Mouse (Mus musculus): ENCODE measurements at regions not wholly inside any gene's neighbourhood (a gene's known extent, or its start where the extent isn't known, plus 50 kb on each side); places are given as distances from the start of the nearest gene placed in this dataset.

DNA sequence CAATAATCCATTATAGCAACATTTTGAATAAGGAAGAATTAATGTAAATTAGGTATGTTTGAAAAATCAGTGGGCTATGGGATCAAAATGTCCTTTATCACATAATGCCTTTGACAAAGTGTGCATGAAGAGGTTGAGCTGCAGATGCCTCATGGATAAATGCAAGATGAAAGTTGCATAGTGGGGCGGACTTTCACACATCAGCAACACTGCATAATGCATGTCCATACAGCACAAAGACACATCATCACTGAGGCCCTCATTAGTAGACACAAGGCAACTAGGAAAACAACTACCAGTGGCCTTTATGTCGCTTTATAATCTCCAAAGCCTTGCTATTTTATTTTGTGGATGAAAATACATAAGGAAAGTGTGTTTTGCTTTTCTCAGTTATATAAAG is 105.8 kb upstream of the Rap2b start:
- DNase-seq (ENCODE audit: low read depth, low spot score) = no peak

DNA sequence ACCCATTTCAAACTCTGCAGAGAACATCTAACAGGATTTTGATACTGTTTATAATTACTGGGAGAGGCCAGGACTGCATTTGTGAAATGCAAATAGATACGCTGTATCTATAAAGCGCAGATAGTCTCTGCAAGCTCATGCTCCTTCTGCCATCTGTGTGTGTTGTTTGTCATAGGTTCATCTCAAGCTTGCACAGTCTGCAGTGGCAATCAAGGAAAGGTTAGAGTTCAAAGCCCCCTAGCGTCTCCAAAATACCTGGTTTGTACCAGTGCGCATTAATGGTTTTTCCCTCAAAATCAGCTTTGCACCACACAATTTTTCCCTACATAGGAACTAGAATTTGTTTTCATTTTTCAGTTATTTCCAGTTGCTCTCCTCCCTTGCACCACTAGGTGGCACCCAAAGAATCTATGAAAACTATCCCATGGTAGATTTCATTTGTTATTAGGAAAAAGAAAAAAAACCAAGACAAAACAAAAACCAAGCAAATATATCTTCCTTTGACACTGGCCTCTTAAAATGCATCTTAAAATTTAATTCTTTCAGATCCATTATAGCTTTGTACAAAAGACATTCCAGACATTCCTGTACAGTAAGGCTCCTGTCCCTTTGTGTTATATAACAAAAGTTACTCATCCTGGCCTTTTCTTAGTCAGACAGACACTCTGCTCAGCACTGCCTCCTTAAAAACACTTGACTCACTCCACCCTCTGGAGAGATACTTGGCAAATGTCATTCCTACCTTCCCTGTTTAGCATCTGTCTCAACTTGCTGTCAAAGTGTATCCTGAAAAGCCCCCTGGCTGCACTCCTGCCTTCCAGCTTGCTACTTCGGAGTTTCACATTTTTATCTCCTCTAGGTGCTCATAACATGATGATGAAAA is 92.7 kb upstream of the Rap2b start:
- DNase-seq (ENCODE audit: low read depth, low spot score) = peak; percentile 44

DNA sequence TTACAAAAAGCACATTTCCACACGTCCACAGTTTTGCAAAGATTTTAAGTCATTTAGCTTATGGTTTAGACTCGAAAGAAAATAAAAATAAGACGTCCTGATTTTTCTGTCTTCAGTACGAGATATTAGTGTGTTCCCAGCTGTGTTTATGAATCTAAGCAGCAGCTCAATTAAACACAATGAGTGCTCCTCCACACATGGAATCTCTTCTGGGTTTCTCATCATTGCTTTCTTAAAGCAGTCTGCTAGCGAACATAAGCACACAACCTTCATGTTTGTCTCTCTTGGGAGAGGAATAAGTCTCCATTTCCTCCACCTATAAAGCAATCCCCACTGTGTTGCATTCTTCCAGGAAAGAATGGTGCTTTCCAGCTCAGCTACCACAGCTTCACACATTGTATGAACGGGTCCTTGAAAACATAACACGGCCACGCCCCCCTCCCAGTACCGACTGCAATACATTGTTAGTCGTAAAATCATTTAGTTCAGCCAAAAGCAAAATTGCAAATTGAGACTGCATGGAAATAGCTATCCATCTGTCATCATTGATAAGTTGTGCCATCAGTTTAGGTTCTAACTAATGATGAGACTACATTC is 75.4 kb upstream of the Rap2b start:
- DNase-seq (ENCODE audit: low read depth, low spot score) = no peak

DNA sequence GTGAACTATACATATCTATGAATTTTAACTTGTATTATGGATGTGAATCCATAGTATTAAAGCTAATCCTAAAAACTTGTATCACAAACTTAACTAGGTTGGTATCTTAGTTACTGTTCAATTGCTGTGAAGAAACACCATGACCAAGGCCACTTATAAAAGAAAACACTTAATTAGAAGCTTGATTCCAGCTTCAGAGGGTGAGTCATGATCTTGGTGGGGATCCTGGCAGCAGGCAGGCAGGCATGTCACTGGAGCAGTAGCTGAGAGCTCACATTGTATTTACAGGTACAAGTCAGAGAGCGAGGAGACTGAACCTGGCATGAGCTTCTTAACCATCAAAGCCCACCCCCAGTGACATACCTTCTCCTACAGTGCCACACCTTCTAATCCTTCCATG is 73.2 kb upstream of the Rap2b start:
- no peak for DNase-seq (ENCODE audit: low read depth, low spot score)

DNA sequence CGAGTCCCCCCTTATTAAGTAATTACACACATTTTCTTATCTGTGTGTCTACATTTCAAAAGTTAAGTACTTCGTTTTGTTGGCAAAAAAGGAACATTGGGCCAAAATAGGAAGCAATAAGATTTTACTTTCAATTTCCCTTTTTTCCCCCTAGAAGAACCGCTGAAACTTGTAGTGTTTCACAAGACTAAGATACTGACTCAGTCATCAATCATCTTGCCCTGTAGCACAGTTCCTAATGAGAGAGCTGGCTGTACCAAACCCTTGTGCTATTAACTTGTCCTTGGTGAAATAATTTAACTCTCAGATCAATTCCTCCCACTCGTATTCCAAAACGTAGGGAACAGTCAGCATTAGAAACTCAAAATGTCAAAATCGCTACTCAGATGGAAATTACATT is 66.6 kb upstream of the Rap2b start:
- no peak for DNase-seq (ENCODE audit: low read depth, low spot score)

DNA sequence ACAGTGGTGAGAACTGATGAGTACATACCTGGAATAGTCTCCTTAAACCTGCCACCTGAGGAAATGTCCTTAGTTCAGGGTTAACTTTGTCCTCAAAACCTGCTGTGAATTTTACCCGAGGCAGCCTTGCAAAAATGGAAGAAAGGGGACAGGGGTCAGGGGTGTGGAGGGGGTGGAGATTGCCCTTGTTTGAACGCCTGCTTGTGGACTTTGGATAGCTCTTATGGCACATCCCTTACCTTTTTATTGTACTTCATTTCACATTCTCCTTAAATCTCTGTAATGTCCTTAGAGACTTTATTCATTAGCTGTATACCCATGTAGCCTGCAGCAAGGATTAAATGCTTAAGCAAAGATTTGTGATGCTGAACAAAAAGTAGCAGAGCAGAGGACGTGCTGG is 64.1 kb upstream of the Rap2b start:
- no peak for DNase-seq (ENCODE audit: low read depth, low spot score)

DNA sequence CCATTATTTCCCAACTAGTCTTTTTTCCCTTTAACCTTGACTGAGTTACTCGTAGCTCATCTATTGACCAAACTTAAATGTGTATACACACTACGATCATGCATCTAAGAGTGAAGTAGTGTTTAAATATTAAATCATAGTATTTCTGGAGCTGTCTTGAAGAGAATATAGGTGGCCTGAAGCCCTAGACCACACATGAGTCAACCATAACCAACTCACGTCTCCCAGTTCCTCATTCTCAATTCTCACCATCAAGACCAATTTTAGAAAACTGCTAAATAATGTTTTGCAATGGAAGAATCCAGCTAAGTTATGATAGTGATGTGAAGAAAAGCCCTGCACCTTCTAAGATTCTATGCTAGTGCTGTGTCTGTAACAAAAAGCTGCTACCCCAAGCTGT is 59.2 kb upstream of the Rap2b start:
- no peak for DNase-seq (ENCODE audit: low read depth, low spot score)

DNA sequence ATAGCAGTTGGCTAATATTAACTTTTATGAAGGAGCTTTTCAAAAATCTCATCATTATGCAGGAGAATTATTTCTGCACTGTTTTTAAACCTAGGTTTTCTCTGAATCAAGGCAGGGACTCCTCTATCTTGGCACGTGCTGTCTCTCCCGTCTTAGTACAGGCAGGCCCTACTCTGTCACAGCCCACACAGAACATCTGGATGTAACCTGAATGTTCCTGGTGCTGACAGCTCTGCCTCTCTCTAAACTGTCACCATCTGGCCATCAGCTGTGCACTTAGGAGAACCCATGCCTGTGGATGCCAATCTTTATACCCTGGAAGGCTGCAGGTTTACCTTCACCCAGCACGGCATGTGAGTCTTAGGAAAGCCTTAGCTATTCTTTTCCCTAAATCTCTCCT is 58.0 kb upstream of the Rap2b start:
- no peak for DNase-seq (ENCODE audit: low read depth, low spot score)

DNA sequence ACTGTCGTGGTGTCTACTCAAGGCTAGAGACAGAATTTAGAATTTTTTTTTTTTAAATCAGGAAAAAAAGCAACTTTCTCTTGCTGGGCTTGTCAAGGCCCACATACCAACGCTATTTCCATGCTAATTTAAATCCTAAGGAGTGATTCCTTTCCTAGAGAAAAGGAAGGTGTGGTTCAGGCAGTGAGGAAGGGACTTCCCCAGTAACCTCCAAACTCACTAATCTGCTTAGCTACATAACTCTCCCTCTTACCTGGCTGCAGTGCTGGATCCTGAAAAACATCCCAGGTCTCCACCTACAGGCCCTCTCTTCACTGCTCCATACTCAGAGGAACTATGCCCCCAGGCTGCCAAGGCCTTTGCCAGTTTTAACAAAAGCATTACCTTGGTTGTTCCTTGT is 55.1 kb upstream of the Rap2b start:
- DNase-seq (ENCODE audit: low read depth, low spot score) = peak; percentile 55

DNA sequence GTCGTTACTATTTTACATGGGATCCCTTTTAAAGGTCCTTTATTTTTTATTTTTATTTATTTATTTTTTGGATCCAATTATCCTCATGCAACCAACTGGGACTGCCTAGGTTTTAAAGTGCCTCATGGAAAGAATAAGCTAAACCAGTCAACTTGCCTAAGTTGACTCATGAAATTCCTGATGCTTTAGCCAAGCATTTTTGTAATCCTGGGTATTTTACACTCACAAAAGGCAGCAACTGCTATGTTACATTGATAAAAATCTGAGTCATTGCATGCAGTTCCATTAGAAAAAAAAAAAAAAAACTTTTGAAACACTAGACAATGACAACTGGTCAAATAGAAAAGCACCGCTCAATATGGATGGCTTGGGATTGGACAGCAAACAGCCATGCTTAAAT is 52.7 kb upstream of the Rap2b start:
- DNase-seq (ENCODE audit: low read depth, low spot score) = no peak

DNA sequence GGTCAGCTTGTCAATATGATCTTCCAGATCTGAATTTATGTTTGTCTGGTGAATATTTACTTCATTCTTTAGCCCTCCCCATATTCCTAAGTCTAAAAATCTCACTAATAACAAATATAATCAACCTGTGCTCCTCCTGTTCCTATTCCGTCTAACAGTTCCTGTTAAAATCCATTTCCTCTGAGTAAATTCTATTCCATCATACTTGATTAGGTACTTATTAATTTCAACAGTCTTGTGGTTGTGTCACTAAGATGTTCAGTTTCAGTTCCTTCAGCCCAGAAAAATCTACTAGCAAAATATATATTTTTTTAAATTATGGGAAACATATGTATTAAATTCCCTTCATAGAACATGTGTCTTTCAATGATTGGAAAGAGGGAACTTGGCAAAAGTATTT is 52.2 kb upstream of the Rap2b start:
- DNase-seq (ENCODE audit: low read depth, low spot score) = no peak
